Mouse (Mus musculus) erythroblast, embryonic 14.5 days (primary cell): ENCODE measurements around the gene Enpp5. TPM values are rescaled to one million over a fixed set of nuclear protein-coding genes. Genes with fewer than 3 reads are reported as not detected.

Experiments
- H3K27me3 ChIP-seq: 2 replicates; pipeline ENCODE4 v1.6.1; 2012; ENCODE audit warnings: inconsistent platforms; ENCODE audit not compliant: control insufficient read depth
- H3K36me3 ChIP-seq: 2 replicates; pipeline ENCODE4 v1.6.1; 2012; ENCODE audit warnings: mild to moderate bottlenecking, inconsistent platforms; ENCODE audit not compliant: control insufficient read depth
- H3K4me1 ChIP-seq: 2 replicates; pipeline ENCODE4 v1.6.1; 2012; ENCODE audit warnings: inconsistent platforms; ENCODE audit not compliant: control insufficient read depth
- H3K4me3 ChIP-seq: replicated peaks from 2 replicates; pipeline ENCODE3; 2012; ENCODE audit warnings: moderate library complexity, mild to moderate bottlenecking, inconsistent platforms
- H3K9me3 ChIP-seq: 2 replicates; pipeline ENCODE4 v1.6.1; 2012; ENCODE audit warnings: low read length, inconsistent platforms, mixed read lengths; ENCODE audit not compliant: control insufficient read depth
- GATA1 ChIP-seq: IDR thresholded peaks from 2 replicates; pipeline ENCODE4 v1.6.1; 2012; ENCODE audit warnings: low read length, inconsistent platforms, mixed read lengths
- TAL1 ChIP-seq: IDR thresholded peaks from 3 replicates; pipeline ENCODE4 v1.6.1; 2012; ENCODE audit warnings: low read length, inconsistent platforms, mixed read lengths
- polyA plus RNA-seq: library from polyadenylated mRNA; stranded (reverse); fragments of >175 nt; gene quantifications from 2 replicates; pipeline ENCODE4 v1.2.3, GENCODE M21; 2012

Gene Enpp5
- polyA plus RNA-seq, 1 experiment = 0.01 TPM

GRCm38 (mm10) chr17:44116584-44116983 lies 38.0 kb downstream of the Enpp5 start:
- TF ChIP-seq GATA1 = no peak
- no peak for TF ChIP-seq TAL1
- Histone ChIP-seq H3K27me3 (no peaks in the 10 kb centered on the region), H3K4me1 (peaks cover 22% of the 10 kb centered on the region), H3K4me3 (no peak overlapping the region), H3K36me3 (no peaks in the 10 kb centered on the region), H3K9me3 (no peaks in the 10 kb centered on the region)

GRCm38 (mm10) chr17:44117721-44118120 lies 39.1 kb downstream of the Enpp5 start:
- Histone ChIP-seq H3K4me1 (peaks cover 22% of the 10 kb centered on the region), H3K4me3 (no peak overlapping the region), H3K9me3 (no peaks in the 10 kb centered on the region), H3K36me3 (no peaks in the 10 kb centered on the region), H3K27me3 (no peaks in the 10 kb centered on the region)
- no peak for TF ChIP-seq GATA1
- no peak for TF ChIP-seq TAL1

- H3K4me3 ChIP-seq = no peak overlapping the region
- H3K27me3 ChIP-seq = no peaks in the 10 kb centered on the region
- no peaks in the 10 kb centered on the region for H3K9me3 ChIP-seq
- TF ChIP-seq TAL1 (no peak), GATA1 (no peak)
- peaks cover 22% of the 10 kb centered on the region for H3K4me1 ChIP-seq
- H3K36me3 ChIP-seq = no peaks in the 10 kb centered on the region
These were observed 39.6 kb downstream of the Enpp5 start for GRCm38 (mm10) chr17:44118231-44118630.

- no peak overlapping the region for H3K4me3 ChIP-seq
- H3K4me1 ChIP-seq = peaks cover 17% of the 10 kb centered on the region
- no peaks in the 10 kb centered on the region for H3K36me3 ChIP-seq
- TF ChIP-seq TAL1 = no peak
- no peak for TF ChIP-seq GATA1
- no peaks in the 10 kb centered on the region for H3K27me3 ChIP-seq
- H3K9me3 ChIP-seq = no peaks in the 10 kb centered on the region
These were observed 42.9 kb downstream of the Enpp5 start for GRCm38 (mm10) chr17:44121366-44122100.

- Histone ChIP-seq H3K9me3 (peaks cover 4% of the 10 kb centered on the region), H3K4me1 (no peaks in the 10 kb centered on the region; the same call in 1 of the 2 replicates), H3K36me3 (no peaks in the 10 kb centered on the region), H3K27me3 (peaks cover 3% of the 10 kb centered on the region; the same call in 1 of the 2 replicates), H3K4me3 (no peak overlapping the region)
- TF ChIP-seq GATA1 (no peak), TAL1 (no peak)
These were observed 50.6 kb downstream of the Enpp5 start for GRCm38 (mm10) chr17:44129092-44129750.

- Histone ChIP-seq H3K36me3 (no peaks in the 10 kb centered on the region), H3K27me3 (peaks cover 11% of the 10 kb centered on the region), H3K4me3 (no peak overlapping the region), H3K4me1 (no peaks in the 10 kb centered on the region; the same call in 1 of the 2 replicates), H3K9me3 (peaks cover 4% of the 10 kb centered on the region)
- TF ChIP-seq GATA1 = no peak
- no peak for TF ChIP-seq TAL1
These were observed 51.8 kb downstream of the Enpp5 start for GRCm38 (mm10) chr17:44130429-44130828.

GRCm38 (mm10) chr17:44134106-44134505 lies 55.5 kb downstream of the Enpp5 start:
- H3K27me3 ChIP-seq = peaks cover 11% of the 10 kb centered on the region
- H3K4me1 ChIP-seq = no peaks in the 10 kb centered on the region; the same call in 1 of the 2 replicates
- TF ChIP-seq TAL1 = no peak
- no peak for TF ChIP-seq GATA1
- H3K9me3 ChIP-seq = no peaks in the 10 kb centered on the region
- H3K4me3 ChIP-seq = no peak overlapping the region
- no peaks in the 10 kb centered on the region for H3K36me3 ChIP-seq

- TF ChIP-seq TAL1 = no peak
- no peak for TF ChIP-seq GATA1
- no peaks in the 10 kb centered on the region for H3K36me3 ChIP-seq
- H3K4me3 ChIP-seq = peak overlapping the region; percentile 35
- no peaks in the 10 kb centered on the region; the same call in 1 of the 2 replicates for H3K4me1 ChIP-seq
- peaks cover 11% of the 10 kb centered on the region for H3K27me3 ChIP-seq
- no peaks in the 10 kb centered on the region for H3K9me3 ChIP-seq
These were observed 55.9 kb downstream of the Enpp5 start for GRCm38 (mm10) chr17:44134545-44134944.

GRCm38 (mm10) chr17:44136018-44136417 lies 57.4 kb downstream of the Enpp5 start:
- Histone ChIP-seq H3K9me3 (no peaks in the 10 kb centered on the region), H3K4me1 (no peaks in the 10 kb centered on the region), H3K27me3 (peaks cover 11% of the 10 kb centered on the region), H3K4me3 (no peak overlapping the region), H3K36me3 (no peaks in the 10 kb centered on the region)
- no peak for TF ChIP-seq TAL1
- no peak for TF ChIP-seq GATA1

Other genes with a start within 250 kb of the Enpp5 start
- 0.04 and 0.05 TPM in 2 replicates for gene Enpp4, start 27.0 kb downstream of the Enpp5 start, polyA plus RNA-seq
- gene Clic5, start 109.8 kb downstream of the Enpp5 start, polyA plus RNA-seq = not detected in 2 replicates